Mouse (Mus musculus): ENCODE data around the gene Gm20867. TPM values are rescaled to one million over a fixed set of nuclear protein-coding genes. Genes with fewer than 3 reads are reported as not detected.
"Not testable (repeated sequence)": the region's sequence is repeated elsewhere in the genome, so short reads cannot be mapped to it uniquely, and the experiment has no call there.

Gm20867 gene
- polyA plus RNA-seq (2015; fragmentation: Nextera tagmentation; extraction: Ambion mirVana): not detected in 2 replicates

GRCm38 (mm10) chrY:77963104-77963503 is at the start of gene Gm20867:
TSS of gene Gm20867 (minus strand) at chrY:77963204.
- not testable (repeated sequence) for H3K27me3 ChIP-seq; H3K4me1 ChIP-seq; ATAC-seq (ENCODE audit: low FRiP score, low read depth); H3K4me3 ChIP-seq; H3K9ac ChIP-seq; H3K36me3 ChIP-seq; H3K27ac ChIP-seq; H3K9me3 ChIP-seq; H3K4me2 ChIP-seq (replicated peaks)
- WGBS: no CpG with 5 or more reads among the region's 3 CpGs

Other genes with a start within 250 kb of the Gm20867 start
- not detected in 2 replicates for gene Gm29564, start 249.8 kb upstream of the Gm20867 start, polyA plus RNA-seq (2015; fragmentation: Nextera tagmentation; extraction: Ambion mirVana)